Mouse (Mus musculus) kidney, postnatal 0 days (tissue): Measurements from ENCODE around the gene Dolpp1. TPM values are rescaled to one million over a fixed set of nuclear protein-coding genes. Genes with fewer than 3 reads are reported as not detected.

Experiments
- ATAC-seq: fragments of 200-750 bp; cut with Nextera tagmentation; replicated peaks from 2 replicates; pipeline ENCODE4 v1.8.0; 2017; ENCODE audit warnings: low read depth, moderate number of reproducible peaks, moderate TSS enrichment, moderate library complexity; ENCODE audit not compliant: low FRiP score
- DNase-seq: peaks from one replicate; pipeline ENCODE4 v3.0.0-alpha.2; 2016; ENCODE audit warnings: low spot score
- H3K27ac ChIP-seq: fragments of 300-500 bp; sonication (generic); 2 replicates; pipeline ENCODE4 v1.5.1; 2014; ENCODE audit warnings: mild to moderate bottlenecking
- H3K27me3 ChIP-seq: fragments of 300-500 bp; sonication (generic); 2 replicates; pipeline ENCODE4 v1.6.1; 2014; ENCODE audit warnings: low read length, mixed read lengths; ENCODE audit not compliant: insufficient read depth
- H3K36me3 ChIP-seq: fragments of 300-500 bp; sonication (generic); 2 replicates; pipeline ENCODE4 v1.6.1; 2014; ENCODE audit warnings: low read length, mixed read lengths; ENCODE audit not compliant: insufficient read depth
- H3K4me1 ChIP-seq: fragments of 300-500 bp; sonication (generic); replicated peaks from 2 replicates; pipeline ENCODE4 v1.6.1; 2014; ENCODE audit warnings: antibody characterized with exemption, low read length, mixed read lengths; ENCODE audit not compliant: insufficient read depth
- H3K4me2 ChIP-seq: fragments of 300-500 bp; sonication (generic); 2 replicates; pipeline ENCODE4 v1.6.1; 2014; ENCODE audit warnings: mild to moderate bottlenecking, low read length, moderate library complexity, mixed read lengths
- H3K4me3 ChIP-seq: fragments of 300-500 bp; sonication (generic); replicated peaks from 2 replicates; pipeline ENCODE4 v1.5.1; 2014; ENCODE audit warnings: low read depth, low read length
- H3K9ac ChIP-seq: fragments of 300-500 bp; sonication (generic); 2 replicates; pipeline ENCODE4 v1.6.1; 2014; ENCODE audit warnings: low read depth, low read length
- H3K9me3 ChIP-seq: fragments of 300-500 bp; sonication (generic); replicated peaks from 2 replicates; pipeline ENCODE4 v1.6.1; 2016; ENCODE audit warnings: low read length, inconsistent platforms, mixed read lengths
- CTCF ChIP-seq: IDR thresholded peaks from 2 replicates; pipeline ENCODE4 v1.5.1; 2016; ENCODE audit warnings: antibody characterized with exemption, low read depth, mild to moderate bottlenecking, moderate library complexity
- WGBS: fragments of 180-500 bp; shearing (Covaris S2); extraction: QIAGEN DNeasy Blood & Tissue Kit; methylation state at CpG from one replicate; pipeline ENCODE4 v1.1.7; 2014; 5-methylcytosine and 5-hydroxymethylcytosine counted together
- polyA plus RNA-seq: library from polyadenylated mRNA; unstranded; fragments of >200 nt; fragmentation: Nextera tagmentation; extraction: Ambion mirVana; gene quantifications from 2 replicates; pipeline ENCODE4 v1.2.1, GENCODE M21; 2015

Gene Dolpp1
- polyA plus RNA-seq, 1 experiment from 2014 or later: 23.4 TPM

- Histone ChIP-seq H3K9ac (no peak overlapping the region), H3K27ac (no peak overlapping the region), H3K27me3 (no peaks in the 10 kb centered on the region), H3K9me3 (no peaks in the 10 kb centered on the region), H3K4me2 (no peak overlapping the region), H3K4me1 (peaks cover 22% of the 10 kb centered on the region), H3K36me3 (peaks cover 21% of the 10 kb centered on the region; the same call in 1 of the 2 replicates), H3K4me3 (no peak overlapping the region)
- no peak for TF ChIP-seq CTCF
- 65% methylated on average over 4 of the region's 4 CpGs for WGBS
- no peak for ATAC-seq
- no peak for DNase-seq
Measured at GRCm38 (mm10) chr2:30355861-30356260, 36.2 kb upstream of the Dolpp1 start.

GRCm38 (mm10) chr2:30356266-30356665, 35.8 kb upstream of the Dolpp1 start:
- H3K27me3 ChIP-seq: no peaks in the 10 kb centered on the region
- no peak for ATAC-seq
- H3K9ac ChIP-seq: no peak overlapping the region
- H3K4me1 ChIP-seq: peaks cover 22% of the 10 kb centered on the region
- no peak overlapping the region for H3K4me2 ChIP-seq
- H3K27ac ChIP-seq: no peak overlapping the region
- DNase-seq: no peak
- TF ChIP-seq CTCF: no peak
- no peak overlapping the region for H3K4me3 ChIP-seq
- H3K36me3 ChIP-seq: peaks cover 21% of the 10 kb centered on the region; the same call in 1 of the 2 replicates
- 52% methylated on average over 4 of the region's 4 CpGs for WGBS
- H3K9me3 ChIP-seq: no peaks in the 10 kb centered on the region

DNA sequence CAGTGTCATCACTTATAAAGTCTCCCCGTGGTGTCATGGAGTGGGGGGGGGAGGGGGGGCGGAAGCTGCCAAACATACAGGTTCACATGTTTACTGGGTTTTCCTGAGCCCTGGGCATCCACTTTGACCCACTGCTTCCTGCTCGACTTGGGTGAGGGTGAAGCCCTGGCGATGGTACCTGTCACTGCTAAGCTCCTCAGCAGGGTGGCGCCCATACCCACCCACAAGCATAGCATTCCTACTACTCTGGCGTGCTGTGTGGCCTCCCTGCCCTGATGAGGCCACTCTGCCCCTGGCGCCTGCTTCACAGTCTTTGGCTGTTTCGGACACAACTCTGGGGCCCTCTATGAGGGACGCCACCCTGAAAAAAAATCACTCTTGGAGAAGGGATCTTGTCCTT, 35.1 kb upstream of the Dolpp1 start:
- H3K4me2 ChIP-seq: no peak overlapping the region
- ATAC-seq (no peak), DNase-seq (no peak)
- WGBS: 62% methylated on average over 9 of the region's 9 CpGs
- no peak for TF ChIP-seq CTCF
- no peak overlapping the region for H3K27ac ChIP-seq
- peaks cover 21% of the 10 kb centered on the region; the same call in 1 of the 2 replicates for H3K36me3 ChIP-seq
- H3K4me3 ChIP-seq: no peak overlapping the region
- H3K9ac ChIP-seq: no peak overlapping the region
- H3K27me3 ChIP-seq: no peaks in the 10 kb centered on the region
- peaks cover 22% of the 10 kb centered on the region for H3K4me1 ChIP-seq
- no peaks in the 10 kb centered on the region for H3K9me3 ChIP-seq

- Histone ChIP-seq H3K4me3 (peak overlapping the region; percentile 71), H3K27me3 (no peaks in the 10 kb centered on the region), H3K4me2 (peak overlapping the region; percentile 95), H3K27ac (0 out of 2 replicates have a peak overlapping the region, but pooled peaks have one; percentile 80), H3K36me3 (peaks cover 15% of the 10 kb centered on the region; the same call in 1 of the 2 replicates), H3K9ac (peak overlapping the region; percentile 76; the same call in 1 of the 2 replicates), H3K9me3 (no peaks in the 10 kb centered on the region), H3K4me1 (peaks cover 22% of the 10 kb centered on the region)
- no peak for TF ChIP-seq CTCF
- ATAC-seq: no peak
- 43% methylated on average over 8 of the region's 8 CpGs for WGBS
- no peak for DNase-seq
Measured at GRCm38 (mm10) chr2:30357552-30358510, 34.2 kb upstream of the Dolpp1 start.

DNA sequence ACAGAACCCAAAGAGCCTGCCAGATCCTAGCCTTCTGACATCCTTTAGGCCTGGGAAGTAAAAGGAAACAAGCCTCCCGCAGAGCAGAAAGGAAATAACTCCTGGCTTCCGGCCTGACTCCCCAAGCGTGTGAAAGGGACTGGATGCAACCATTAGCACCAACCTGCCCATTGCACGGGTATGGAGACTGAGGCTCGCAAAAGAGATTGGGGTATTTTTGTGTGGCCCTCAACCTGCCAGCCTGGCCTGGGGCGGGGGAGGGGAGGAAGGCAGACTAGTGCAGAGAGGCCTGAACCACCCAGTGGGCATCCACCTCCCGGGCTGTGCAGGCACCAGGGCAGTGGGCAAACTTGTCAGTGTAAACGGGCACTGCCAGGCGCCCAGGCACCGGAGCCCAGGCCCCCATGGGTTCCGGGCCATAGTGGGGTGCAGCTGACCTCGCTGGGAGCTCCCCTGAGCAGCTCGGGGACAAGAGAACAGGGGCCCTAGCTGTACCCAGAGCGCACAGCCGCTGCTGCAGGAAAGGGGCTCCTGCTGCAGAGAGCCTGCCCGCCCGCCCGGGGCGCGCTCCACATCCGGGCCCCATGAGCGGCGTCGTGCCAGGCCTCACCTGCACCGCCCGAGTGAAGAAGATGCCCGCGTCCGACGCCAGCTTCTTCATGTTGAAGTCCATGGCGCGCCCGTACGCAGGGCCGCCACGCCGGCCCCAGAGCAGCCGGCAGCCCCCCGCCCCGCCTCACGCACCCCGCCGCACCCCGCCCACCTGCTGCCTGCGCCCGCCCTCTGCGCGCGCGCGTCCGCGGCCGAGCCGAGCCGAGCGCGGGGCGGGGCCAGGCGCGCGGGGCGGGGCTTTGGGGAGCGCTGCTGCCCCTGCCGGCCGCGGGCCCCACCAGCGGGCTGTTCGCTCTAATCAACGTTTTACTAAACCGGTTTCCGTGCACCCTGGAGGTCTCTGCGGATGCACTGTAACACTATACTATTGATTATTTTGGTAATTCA, 33.2 kb upstream of the Dolpp1 start, which contains the start of gene Sh3glb2:
Gene Sh3glb2, minus strand, starts transcription at position 805 of the 999 bp plus-strand sequence.
- Histone ChIP-seq H3K9ac (peak within 1 kb of the TSS; percentile 76), H3K36me3 (peaks cover 11% of the 10 kb centered on the region; the same call in 1 of the 2 replicates), H3K4me1 (peaks cover 22% of the 10 kb centered on the region), H3K4me2 (peak within 1 kb of the TSS; percentile 95), H3K4me3 (peak within 1 kb of the TSS; percentile 71), H3K27me3 (no peaks in the 10 kb centered on the region), H3K27ac (peak within 1 kb of the TSS; percentile 80), H3K9me3 (no peaks in the 10 kb centered on the region)
- TF ChIP-seq CTCF: peak; percentile 53; the same call in 1 of the 2 replicates
- ATAC-seq: peak; percentile 76
- 2% methylated on average over 65 of the region's 73 CpGs for WGBS
- DNase-seq: peak; percentile 92
